Mouse (Mus musculus) lung, embryonic 15.5 days (tissue): ENCODE measurements at regions not wholly inside any gene's neighbourhood (a gene's known extent, or its start where the extent isn't known, plus 50 kb on each side); places are given as distances from the start of the nearest gene placed in this dataset.

Experiments used
- ATAC-seq: fragments of 200-750 bp; cut with Nextera tagmentation; 2 replicates; pipeline ENCODE4 v1.8.0; 2017; ENCODE audit warnings: moderate number of reproducible peaks, borderline replicate concordance; ENCODE audit not compliant: low FRiP score, low TSS enrichment; ENCODE audit errors: extremely low read depth
- H3K27ac ChIP-seq: fragments of 300-500 bp; sonication (generic); 2 replicates; pipeline ENCODE4 v1.5.1; 2015; ENCODE audit warnings: moderate library complexity, mild to moderate bottlenecking, inconsistent platforms
- H3K27me3 ChIP-seq: fragments of 300-500 bp; sonication (generic); 2 replicates; pipeline ENCODE4 v1.6.1; 2015; ENCODE audit warnings: inconsistent platforms
- H3K36me3 ChIP-seq: fragments of 300-500 bp; sonication (generic); 2 replicates; pipeline ENCODE4 v1.6.1; 2015; ENCODE audit warnings: inconsistent platforms
- H3K4me1 ChIP-seq: fragments of 300-500 bp; sonication (generic); 2 replicates; pipeline ENCODE4 v1.6.1; 2015; ENCODE audit warnings: inconsistent platforms
- H3K4me2 ChIP-seq: fragments of 300-500 bp; sonication (generic); 2 replicates; pipeline ENCODE4 v1.6.1; 2015; ENCODE audit warnings: inconsistent platforms, mild to moderate bottlenecking, moderate library complexity
- H3K4me3 ChIP-seq: fragments of 300-500 bp; sonication (generic); 2 replicates; pipeline ENCODE4 v1.5.1; 2015; ENCODE audit warnings: mild to moderate bottlenecking, inconsistent platforms
- H3K9ac ChIP-seq: fragments of 300-500 bp; sonication (generic); 2 replicates; pipeline ENCODE4 v1.6.1; 2015; ENCODE audit warnings: inconsistent platforms
- H3K9me3 ChIP-seq: fragments of 300-500 bp; sonication (generic); 2 replicates; pipeline ENCODE4 v1.6.1; 2016; ENCODE audit warnings: inconsistent platforms
- WGBS: fragments of 180-500 bp; shearing (Covaris S2); methylation state at CpG from one replicate; pipeline ENCODE4 v1.1.7; 2015; 5-methylcytosine and 5-hydroxymethylcytosine counted together

DNA sequence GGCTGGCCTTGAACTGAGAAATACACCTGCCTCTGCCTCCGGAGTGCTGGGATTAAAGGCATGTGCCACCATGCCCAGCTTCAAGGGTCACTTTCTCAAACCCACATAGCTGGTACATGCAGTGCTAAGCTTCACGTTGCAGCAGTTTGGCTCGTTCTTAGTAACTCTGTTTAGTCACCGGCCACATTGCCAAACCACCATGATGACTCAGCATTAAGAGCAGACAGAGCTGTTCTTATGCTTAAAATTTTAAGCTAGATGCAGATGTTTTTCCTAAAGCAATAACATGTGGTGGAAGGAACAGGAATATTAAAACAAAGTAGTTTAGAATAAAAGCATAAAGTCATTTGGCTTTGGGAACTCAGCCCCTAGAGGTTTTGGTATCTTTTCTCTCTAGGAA lies 250.2 kb upstream of the Fshr start:
- no peak overlapping the region for H3K9ac ChIP-seq
- WGBS, result 71% methylated on average over 4 of the region's 4 CpGs
- no peak overlapping the region for H3K4me3 ChIP-seq
- ATAC-seq, result no peak
- H3K27me3 ChIP-seq, result no peaks in the 10 kb centered on the region
- H3K9me3 ChIP-seq, result no peaks in the 10 kb centered on the region
- H3K4me2 ChIP-seq, result no peak overlapping the region
- H3K27ac ChIP-seq, result no peak overlapping the region
- H3K36me3 ChIP-seq, result no peaks in the 10 kb centered on the region
- H3K4me1 ChIP-seq, result no peaks in the 10 kb centered on the region

DNA sequence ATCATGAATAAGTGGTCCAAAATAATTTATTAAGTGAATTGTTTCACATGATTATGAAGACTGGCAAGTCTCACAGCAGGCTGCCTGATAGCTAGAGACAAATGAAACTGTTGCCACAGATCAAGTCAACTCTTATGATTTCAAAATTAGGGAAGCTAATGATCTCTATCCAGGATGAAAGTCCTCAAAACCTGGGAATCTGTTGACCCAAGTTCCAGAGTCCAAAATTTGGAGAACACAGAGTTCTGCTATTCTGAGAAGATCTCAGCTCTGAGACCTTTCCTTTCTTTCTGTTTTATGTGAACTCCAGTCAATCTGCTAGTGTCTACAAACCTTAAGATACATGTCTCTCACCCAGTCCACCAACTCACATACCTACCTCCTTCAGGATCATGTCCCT lies 248.9 kb upstream of the Fshr start:
- H3K4me1 ChIP-seq, result no peaks in the 10 kb centered on the region
- no peaks in the 10 kb centered on the region for H3K9me3 ChIP-seq
- H3K4me2 ChIP-seq, result no peak overlapping the region
- no peak for ATAC-seq
- H3K27ac ChIP-seq, result no peak overlapping the region
- H3K27me3 ChIP-seq, result no peaks in the 10 kb centered on the region
- H3K9ac ChIP-seq, result no peak overlapping the region
- no peak overlapping the region for H3K4me3 ChIP-seq
- H3K36me3 ChIP-seq, result no peaks in the 10 kb centered on the region

GRCm38 (mm10) chr17:89434288-89434687 lies 233.8 kb upstream of the Fshr start:
- WGBS, result 82% methylated on average over 4 of the region's 4 CpGs
- no peaks in the 10 kb centered on the region for H3K4me1 ChIP-seq
- H3K4me3 ChIP-seq, result no peak overlapping the region
- H3K27ac ChIP-seq, result no peak overlapping the region
- no peak overlapping the region for H3K9ac ChIP-seq
- no peak overlapping the region for H3K4me2 ChIP-seq
- no peaks in the 10 kb centered on the region for H3K9me3 ChIP-seq
- ATAC-seq, result no peak
- no peaks in the 10 kb centered on the region for H3K36me3 ChIP-seq
- H3K27me3 ChIP-seq, result no peaks in the 10 kb centered on the region

DNA sequence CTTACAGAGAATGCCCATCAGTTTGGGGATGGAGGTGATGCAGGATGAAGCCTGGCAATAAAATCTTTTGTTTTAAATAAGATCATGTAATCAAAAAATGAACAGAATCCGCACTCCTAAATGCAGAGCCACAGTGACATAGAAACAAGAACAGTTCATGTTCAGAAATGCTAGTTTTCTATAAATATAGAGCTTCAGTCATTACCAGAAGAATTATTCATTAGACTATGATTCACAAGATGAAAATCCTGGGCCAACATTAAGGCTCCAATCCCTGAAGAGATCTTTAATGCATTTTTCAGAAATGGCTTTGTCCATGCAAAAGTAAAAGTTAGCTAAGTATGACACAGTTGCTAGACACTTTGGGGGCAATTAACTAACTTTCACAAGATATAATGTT lies 209.6 kb upstream of the Fshr start:
- Histone ChIP-seq H3K36me3 (no peaks in the 10 kb centered on the region), H3K27me3 (no peaks in the 10 kb centered on the region), H3K4me2 (no peak overlapping the region), H3K9me3 (no peaks in the 10 kb centered on the region), H3K9ac (no peak overlapping the region), H3K27ac (no peak overlapping the region), H3K4me3 (no peak overlapping the region), H3K4me1 (no peaks in the 10 kb centered on the region)
- 86% methylated on average over 1 of the region's 1 CpGs for WGBS
- ATAC-seq, result no peak

DNA sequence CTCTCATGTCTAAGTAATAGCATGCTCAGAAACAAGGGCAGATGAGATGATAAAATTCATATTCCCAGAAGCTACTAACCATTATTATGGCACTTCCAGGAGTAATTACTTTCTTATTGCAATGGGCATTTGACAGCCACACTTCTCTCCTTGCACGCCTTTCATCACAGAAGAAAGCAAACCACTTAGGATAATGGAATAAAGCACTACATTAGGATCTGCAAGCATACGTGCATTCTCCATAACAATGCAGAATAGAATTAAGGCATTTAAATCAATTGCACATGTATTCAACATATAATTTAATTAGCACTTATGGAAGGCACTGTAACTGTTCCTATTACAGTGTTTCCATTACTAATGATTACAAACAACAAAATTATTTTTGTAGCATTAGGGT lies 205.1 kb upstream of the Fshr start:
- Histone ChIP-seq H3K9ac (no peak overlapping the region), H3K36me3 (no peaks in the 10 kb centered on the region), H3K9me3 (no peaks in the 10 kb centered on the region), H3K27ac (no peak overlapping the region), H3K4me2 (no peak overlapping the region), H3K27me3 (no peaks in the 10 kb centered on the region), H3K4me1 (no peaks in the 10 kb centered on the region), H3K4me3 (no peak overlapping the region)
- ATAC-seq, result no peak
- 83% methylated on average over 2 of the region's 2 CpGs for WGBS

GRCm38 (mm10) chr17:89357241-89357640 lies 156.8 kb upstream of the Fshr start:
- H3K36me3 ChIP-seq, result no peaks in the 10 kb centered on the region
- no peak overlapping the region for H3K4me3 ChIP-seq
- H3K27me3 ChIP-seq, result no peaks in the 10 kb centered on the region
- no peak overlapping the region for H3K9ac ChIP-seq
- no peak overlapping the region for H3K27ac ChIP-seq
- no peak overlapping the region for H3K4me2 ChIP-seq
- H3K9me3 ChIP-seq, result no peaks in the 10 kb centered on the region
- no peaks in the 10 kb centered on the region for H3K4me1 ChIP-seq
- ATAC-seq, result no peak

- no peaks in the 10 kb centered on the region for H3K27me3 ChIP-seq
- H3K4me3 ChIP-seq, result no peak overlapping the region
- H3K9ac ChIP-seq, result no peak overlapping the region
- H3K9me3 ChIP-seq, result no peaks in the 10 kb centered on the region
- WGBS, result 67% methylated on average over 8 of the region's 8 CpGs
- no peaks in the 10 kb centered on the region for H3K4me1 ChIP-seq
- no peaks in the 10 kb centered on the region for H3K36me3 ChIP-seq
- ATAC-seq, result no peak
- no peak overlapping the region for H3K4me2 ChIP-seq
- H3K27ac ChIP-seq, result no peak overlapping the region
Observed at GRCm38 (mm10) chr17:89340497-89341205, 140.2 kb upstream of the Fshr start.

DNA sequence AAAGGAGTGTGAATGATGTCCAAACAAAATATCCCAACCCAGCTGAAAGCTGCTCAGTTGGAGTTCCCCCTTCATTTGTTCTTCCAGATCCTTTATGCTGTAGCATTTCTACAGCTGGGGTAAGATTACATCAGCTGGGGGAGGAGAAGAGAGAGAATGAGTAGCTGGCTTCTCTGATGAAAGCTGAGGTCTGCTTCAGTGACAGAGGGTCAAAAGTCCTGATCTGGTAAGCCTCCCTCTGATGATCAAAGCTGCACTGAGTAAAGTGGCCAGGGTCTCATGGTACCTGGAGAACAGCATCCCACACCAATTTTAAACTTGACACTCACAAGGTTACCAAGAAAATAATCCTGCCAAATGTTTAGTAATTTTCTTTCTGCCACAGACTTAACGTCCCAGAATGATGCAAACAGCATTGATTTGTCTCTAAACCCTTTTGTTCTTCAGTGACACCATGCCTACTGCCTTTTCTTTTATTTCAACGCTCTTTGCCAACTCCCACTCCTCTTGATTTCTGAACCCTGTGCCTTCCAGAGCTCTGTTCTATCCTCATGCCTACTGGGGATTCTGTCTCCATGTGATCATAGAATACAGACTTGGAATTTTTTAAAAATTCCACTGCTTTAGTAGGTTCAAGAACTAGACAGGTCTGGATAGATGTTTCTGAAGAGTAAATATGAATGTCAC lies 119.3 kb upstream of the Fshr start:
- Histone ChIP-seq H3K9me3 (no peaks in the 10 kb centered on the region), H3K9ac (no peak overlapping the region), H3K4me1 (no peaks in the 10 kb centered on the region), H3K27me3 (no peaks in the 10 kb centered on the region), H3K36me3 (no peaks in the 10 kb centered on the region), H3K4me2 (no peak overlapping the region), H3K4me3 (no peak overlapping the region), H3K27ac (no peak overlapping the region)
- WGBS, result 62% methylated on average over 2 of the region's 2 CpGs
- no peak for ATAC-seq

- no peak overlapping the region for H3K4me3 ChIP-seq
Observed at GRCm38 (mm10) chr17:89318356-89318755, 117.9 kb upstream of the Fshr start.

DNA sequence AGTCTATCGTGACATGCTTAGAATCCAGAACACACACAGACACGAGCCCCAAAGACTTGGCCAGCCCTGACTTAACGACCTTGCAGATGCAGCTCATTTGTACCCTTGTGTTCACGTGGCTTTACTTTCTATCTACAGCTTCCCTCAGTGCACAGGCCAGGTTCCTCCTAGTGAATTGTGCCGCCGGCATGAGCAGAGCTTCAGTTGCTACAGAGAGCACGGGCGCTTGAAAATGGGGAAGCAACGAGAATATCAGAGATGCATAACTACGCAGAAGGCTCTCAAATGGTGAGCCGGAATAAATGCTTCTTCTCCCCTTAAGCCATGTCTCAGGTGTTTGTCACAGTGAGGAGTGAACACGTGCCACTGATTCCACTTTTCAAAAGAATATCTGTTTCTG lies 110.7 kb upstream of the Fshr start:
- no peak overlapping the region for H3K27ac ChIP-seq
- no peaks in the 10 kb centered on the region for H3K4me1 ChIP-seq
- H3K4me3 ChIP-seq, result no peak overlapping the region
- H3K36me3 ChIP-seq, result no peaks in the 10 kb centered on the region
- H3K4me2 ChIP-seq, result no peak overlapping the region
- H3K9me3 ChIP-seq, result no peaks in the 10 kb centered on the region
- H3K9ac ChIP-seq, result no peak overlapping the region
- 66% methylated on average over 12 of the region's 12 CpGs for WGBS
- ATAC-seq, result no peak
- H3K27me3 ChIP-seq, result no peaks in the 10 kb centered on the region

More at GRCm38 (mm10) chr17:89318356-89318755, 117.9 kb upstream of the Fshr start:
- H3K27me3 ChIP-seq, result no peaks in the 10 kb centered on the region
- no peak overlapping the region for H3K4me2 ChIP-seq
- H3K27ac ChIP-seq, result no peak overlapping the region
- WGBS, result 77% methylated on average over 1 of the region's 1 CpGs
- no peaks in the 10 kb centered on the region for H3K36me3 ChIP-seq
- no peaks in the 10 kb centered on the region for H3K9me3 ChIP-seq
- ATAC-seq, result no peak
- no peaks in the 10 kb centered on the region for H3K4me1 ChIP-seq
- no peak overlapping the region for H3K9ac ChIP-seq

- Histone ChIP-seq H3K4me3 (no peak overlapping the region), H3K9me3 (no peaks in the 10 kb centered on the region), H3K36me3 (no peaks in the 10 kb centered on the region), H3K4me2 (no peak overlapping the region), H3K27ac (no peak overlapping the region), H3K27me3 (no peaks in the 10 kb centered on the region), H3K4me1 (no peaks in the 10 kb centered on the region), H3K9ac (no peak overlapping the region)
- no peak for ATAC-seq
- 72% methylated on average over 4 of the region's 4 CpGs for whole genome bisulfite sequencing
Observed at GRCm38 (mm10) chr17:89301325-89301724, 100.8 kb upstream of the Fshr start.

DNA sequence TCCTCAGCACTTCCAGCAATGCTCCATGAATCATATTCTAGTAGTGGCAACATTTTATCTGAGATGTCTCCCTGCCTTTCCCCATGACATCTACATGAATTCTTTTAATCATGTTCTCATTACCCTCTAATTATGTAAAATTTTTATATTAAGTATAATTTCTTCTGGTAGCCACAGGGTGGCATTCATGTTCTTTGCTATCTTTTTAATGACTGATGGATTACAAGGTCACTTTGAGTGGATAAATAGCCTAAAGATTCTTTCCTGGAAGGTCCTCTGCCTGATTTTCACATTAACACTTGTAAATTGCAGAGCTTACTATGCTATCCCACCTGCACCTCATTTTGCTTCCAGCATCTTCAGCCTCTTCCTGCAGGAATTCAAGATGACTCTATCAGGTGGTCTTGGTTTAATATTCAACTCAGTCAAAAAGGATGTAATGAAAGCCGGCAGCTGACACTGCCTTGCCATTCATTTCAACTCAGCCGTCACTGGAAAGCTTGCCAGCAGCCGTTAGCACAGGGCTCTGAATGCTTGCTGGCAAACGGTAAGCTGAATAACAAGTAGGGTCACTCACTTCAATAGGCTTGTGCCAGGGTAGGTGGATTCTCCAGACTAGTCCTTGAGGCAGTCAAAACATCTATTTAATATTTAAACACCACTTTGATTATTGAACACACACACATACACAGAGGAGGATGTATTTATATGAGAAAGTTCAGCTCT lies 97.0 kb upstream of the Fshr start:
- Histone ChIP-seq H3K36me3 (no peaks in the 10 kb centered on the region), H3K4me2 (no peak overlapping the region), H3K4me3 (no peak overlapping the region), H3K4me1 (no peaks in the 10 kb centered on the region), H3K27me3 (no peaks in the 10 kb centered on the region), H3K9me3 (no peaks in the 10 kb centered on the region), H3K9ac (no peak overlapping the region), H3K27ac (no peak overlapping the region)
- 37% methylated on average over 4 of the region's 4 CpGs for WGBS
- no peak for ATAC-seq
